Comparison of ENCODE assay signal across 18 mouse cellular contexts in the genomic region with DNA sequence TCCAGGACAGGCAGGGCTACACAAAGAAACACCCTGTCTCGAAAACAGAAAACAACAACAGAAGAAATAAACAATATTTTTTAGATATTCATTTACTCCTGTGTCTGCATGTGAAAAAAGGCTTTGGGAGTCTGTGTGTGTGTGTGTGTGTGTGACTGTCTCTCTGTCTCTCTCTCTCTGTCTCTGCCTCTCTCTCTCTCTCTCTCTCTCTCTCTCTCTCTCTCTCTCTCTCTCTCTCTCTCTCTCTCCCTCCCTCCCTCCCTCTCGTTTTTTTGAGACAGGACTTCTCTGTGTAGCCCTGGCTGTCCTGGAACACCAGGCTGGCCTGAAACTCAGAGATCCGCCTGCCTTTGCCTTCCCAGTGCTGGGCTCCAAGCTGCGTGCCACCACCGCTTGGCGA. TPM values are rescaled to one million over a fixed set of nuclear protein-coding genes. Genes with fewer than 3 reads are reported as not detected.
DNase-seq lines count a peak whose midpoint lies in the region; ATAC-seq and TF ChIP-seq lines count a peak whose summit lies in the region.
"Had no signal": no experiment of that assay in that cellular context is flagged by ENCODE, and none has a peak within 500 bp of the region (broad histone marks: within the 10 kb centered on the region; RNA-seq: fewer than 3 reads in every experiment).

No protein-coding gene starts in this region.

- TF ChIP-seq EP300 in liver, postnatal 0 days (IDR thresholded peaks at IDR 0.05; ENCODE audit: low read depth): no peak

- H3K9me3 ChIP-seq in liver, embryonic 11.5 days (ENCODE audit: control insufficient read depth, low read length): no peaks in the 10 kb centered on the region
- H3K9me3 ChIP-seq in liver, postnatal 0 days (ENCODE audit: low read length): no peaks in the 10 kb centered on the region
- no peaks in the 10 kb centered on the region for H3K9me3 ChIP-seq in midbrain, embryonic 15.5 days
- no peaks in the 10 kb centered on the region for H3K9me3 ChIP-seq in midbrain, embryonic 11.5 days (ENCODE audit: control insufficient read depth, low read length)
- no peaks in the 10 kb centered on the region for H3K9me3 ChIP-seq in G1E (replicated peaks)
- no peaks in the 10 kb centered on the region for H3K9me3 ChIP-seq in limb, embryonic 10.5 days (replicated peaks)
- H3K9me3 ChIP-seq: heart, embryonic 15.5 days; neural tube, embryonic 13.5 days; stomach, embryonic 15.5 days had no signal

- no peak for ATAC-seq in liver, embryonic 11.5 days (replicated peaks; ENCODE audit: low FRiP score)
- no peak for ATAC-seq in liver, postnatal 0 days
- 0 out of 2 replicates have a peak, but pooled peaks have one; percentile 7 for ATAC-seq in midbrain, embryonic 15.5 days (replicated peaks)
- ATAC-seq in midbrain, embryonic 11.5 days (ENCODE audit: low FRiP score): no peak; the same call in 1 of the 2 replicates
- no peak for ATAC-seq in G1E (ENCODE audit: extremely low read depth, insufficient number of reproducible peaks, low FRiP score, poor library complexity, severe bottlenecking)
- no peak for ATAC-seq in megakaryocyte, adult 5-6 weeks (ENCODE audit: poor library complexity, severe bottlenecking)
- ATAC-seq: intestine, postnatal 0 days had no signal

- H3K27ac ChIP-seq in liver, embryonic 11.5 days (ENCODE audit: low read depth, low read length): no peak overlapping the region
- no peak overlapping the region for H3K27ac ChIP-seq in liver, postnatal 0 days (ENCODE audit: low read depth)
- H3K27ac ChIP-seq in midbrain, embryonic 15.5 days: no peak overlapping the region
- no peak overlapping the region for H3K27ac ChIP-seq in midbrain, embryonic 11.5 days (ENCODE audit: low read depth, low read length)
- H3K27ac ChIP-seq in limb, embryonic 10.5 days: peak overlapping the region; percentile 77
- H3K27ac ChIP-seq: layer of hippocampus, adult 2 months; liver, embryonic 14.5 days; neural tube, embryonic 13.5 days had no signal

- H3K4me3 ChIP-seq in liver, embryonic 11.5 days (ENCODE audit: low read depth, low read length): no peak overlapping the region
- no peak overlapping the region for H3K4me3 ChIP-seq in liver, postnatal 0 days (ENCODE audit: low read depth, low read length)
- H3K4me3 ChIP-seq in midbrain, embryonic 15.5 days: no peak overlapping the region
- no peak overlapping the region for H3K4me3 ChIP-seq in midbrain, embryonic 11.5 days (ENCODE audit: low read depth, low read length)
- peak overlapping the region; percentile 45; the same call in 1 of the 2 replicates for H3K4me3 ChIP-seq in G1E (ENCODE audit: low read depth, low read length)
- H3K4me3 ChIP-seq in limb, embryonic 10.5 days: no peak overlapping the region
- H3K4me3 ChIP-seq: heart, embryonic 15.5 days; layer of hippocampus, adult 2 months; neural tube, embryonic 13.5 days; stomach, embryonic 15.5 days had no signal

- 89% methylated on average over 5 of the region's 6 CpGs for WGBS in liver, embryonic 11.5 days
- WGBS in liver, postnatal 0 days (ENCODE audit: insufficient replicate concordance): 74% methylated on average over 6 of the region's 6 CpGs
- WGBS in midbrain, embryonic 15.5 days: 85% methylated on average over 5 of the region's 6 CpGs
- 75% methylated on average over 6 of the region's 6 CpGs for WGBS in midbrain, embryonic 11.5 days
- WGBS in limb, embryonic 10.5 days: 77% methylated on average over 5 of the region's 6 CpGs

- H3K9ac ChIP-seq in liver, embryonic 11.5 days (ENCODE audit: low read depth, low read length): no peak overlapping the region
- H3K9ac ChIP-seq in liver, postnatal 0 days (replicated peaks): no peak overlapping the region
- no peak overlapping the region for H3K9ac ChIP-seq in midbrain, embryonic 15.5 days
- no peak overlapping the region for H3K9ac ChIP-seq in midbrain, embryonic 11.5 days (ENCODE audit: low read length)
- H3K9ac ChIP-seq: heart, embryonic 15.5 days; neural tube, embryonic 13.5 days; stomach, embryonic 15.5 days had no signal

- no peaks in the 10 kb centered on the region; the same call in 1 of the 2 replicates for H3K36me3 ChIP-seq in liver, embryonic 11.5 days (ENCODE audit: control insufficient read depth, insufficient read depth, low read length)
- no peaks in the 10 kb centered on the region for H3K36me3 ChIP-seq in liver, postnatal 0 days (replicated peaks; ENCODE audit: insufficient read depth, low read length)
- no peaks in the 10 kb centered on the region for H3K36me3 ChIP-seq in midbrain, embryonic 15.5 days (replicated peaks)
- H3K36me3 ChIP-seq in midbrain, embryonic 11.5 days (ENCODE audit: control insufficient read depth, insufficient read depth, low read length): no peaks in the 10 kb centered on the region
- H3K36me3 ChIP-seq in G1E (replicated peaks): peaks cover 17% of the 10 kb centered on the region
- H3K36me3 ChIP-seq in limb, embryonic 10.5 days: peaks cover 3% of the 10 kb centered on the region; the same call in 1 of the 2 replicates
- H3K36me3 ChIP-seq: heart, embryonic 15.5 days; stomach, embryonic 15.5 days had no signal

- TF ChIP-seq CTCF in liver, postnatal 0 days (IDR thresholded peaks at IDR 0.05; ENCODE audit: low read depth): no peak
- no peak for TF ChIP-seq CTCF in G1E (IDR thresholded peaks at IDR 0.05; ENCODE audit: low read depth, low read length)

- peaks cover 28% of the 10 kb centered on the region for H3K4me1 ChIP-seq in liver, embryonic 11.5 days (replicated peaks; ENCODE audit: control insufficient read depth, insufficient read depth, low read length)
- peaks cover 20% of the 10 kb centered on the region for H3K4me1 ChIP-seq in liver, postnatal 0 days (ENCODE audit: insufficient read depth)
- no peaks in the 10 kb centered on the region for H3K4me1 ChIP-seq in midbrain, embryonic 15.5 days
- H3K4me1 ChIP-seq in midbrain, embryonic 11.5 days (ENCODE audit: control insufficient read depth, insufficient read depth, low read length): no peaks in the 10 kb centered on the region
- peaks cover 55% of the 10 kb centered on the region for H3K4me1 ChIP-seq in G1E (ENCODE audit: insufficient read depth, low read depth, low read length)
- H3K4me1 ChIP-seq in limb, embryonic 10.5 days: peaks cover 37% of the 10 kb centered on the region
- H3K4me1 ChIP-seq: neural tube, embryonic 13.5 days had no signal

- DNase-seq in liver, embryonic 11.5 days (ENCODE audit: low spot score): no peak
- no peak for DNase-seq in liver, postnatal 0 days
- no peak for DNase-seq in midbrain, embryonic 11.5 days (ENCODE audit: low spot score, missing footprints)
- DNase-seq in G1E (ENCODE audit: low spot score): no peak
- no peak for DNase-seq in limb, embryonic 10.5 days (ENCODE audit: low spot score)
- DNase-seq: adrenal gland, postnatal 36 days; cerebellum, adult 11 months; cerebellum, adult 9-11 months; heart, postnatal 36 days; thymus, adult 2 months had no signal

- no peaks in the 10 kb centered on the region for H3K27me3 ChIP-seq in liver, embryonic 11.5 days (replicated peaks; ENCODE audit: control insufficient read depth, insufficient read depth, low read length)
- no peaks in the 10 kb centered on the region for H3K27me3 ChIP-seq in liver, postnatal 0 days (ENCODE audit: insufficient read depth, low read length)
- H3K27me3 ChIP-seq in midbrain, embryonic 15.5 days (replicated peaks): no peaks in the 10 kb centered on the region
- no peaks in the 10 kb centered on the region for H3K27me3 ChIP-seq in midbrain, embryonic 11.5 days (ENCODE audit: control insufficient read depth, insufficient read depth, low read length)
- H3K27me3 ChIP-seq in G1E (ENCODE audit: insufficient read depth, low read length): no peaks in the 10 kb centered on the region
- no peaks in the 10 kb centered on the region for H3K27me3 ChIP-seq in limb, embryonic 10.5 days (ENCODE audit: low read depth, poor library complexity, severe bottlenecking)
- H3K27me3 ChIP-seq: heart, embryonic 15.5 days; neural tube, embryonic 13.5 days; stomach, embryonic 15.5 days had no signal

- H3K4me2 ChIP-seq in liver, embryonic 11.5 days: peak overlapping the region; percentile 70
- no peak overlapping the region for H3K4me2 ChIP-seq in liver, postnatal 0 days (ENCODE audit: low read depth, low read length)
- H3K4me2 ChIP-seq in midbrain, embryonic 15.5 days: no peak overlapping the region
- no peak overlapping the region for H3K4me2 ChIP-seq in midbrain, embryonic 11.5 days
- H3K4me2 ChIP-seq: neural tube, embryonic 13.5 days had no signal

RNA-seq across cellular contexts. Expression of gene Mtmr12, which starts 8.9 kb away (rescaled TPM):
- polyA plus RNA-seq in liver, embryonic 11.5 days (2014; fragmentation: Nextera tagmentation; extraction: Ambion mirVana): 19.6 and 23.0 TPM in 2 replicates
- polyA plus RNA-seq in liver, postnatal 0 days (2015; fragmentation: Nextera tagmentation; extraction: Ambion mirVana): 3.9 and 4.0 TPM in 2 replicates
- 8.3 and 9.6 TPM in 2 replicates for polyA plus RNA-seq in midbrain, embryonic 15.5 days (2015; fragmentation: Nextera tagmentation; extraction: Ambion mirVana)
- polyA plus RNA-seq in midbrain, embryonic 11.5 days (2014; fragmentation: Nextera tagmentation; extraction: Ambion mirVana): 16.5 and 17.7 TPM in 2 replicates
- total RNA-seq in G1E (2014; fragmentation: Nextera tagmentation) (27.6 and 29.0 TPM in 2 replicates), G1E (2017) (25.7 and 29.4 TPM in 2 replicates)
- 7.9 and 8.2 TPM in 2 replicates for polyA plus RNA-seq in G1E (2012)
- polyA plus RNA-seq in limb, embryonic 10.5 days (2016; fragmentation: Nextera tagmentation; extraction: Ambion mirVana): 16.1 and 22.3 TPM in 2 replicates
- total RNA-seq in megakaryocyte, adult 5-6 weeks (2015): 16.1 and 17.4 TPM in 2 replicates
- 20.6 and 23.3 TPM in 2 replicates for total RNA-seq in megakaryocyte, adult 5-6 weeks (2017)
